Mouse (Mus musculus) ES-CJ7 (cell line): Measurements from ENCODE around the gene Ptpra.

ENCODE experiments used
- DNase-seq: peaks from one replicate; pipeline ENCODE4 v3.0.0; 2011; ENCODE audit warnings: low read depth, low spot score

Ptpra gene

GRCm38 (mm10) chr2:130595596-130595995, 145.5 kb downstream of the Ptpra start:
- no peak for DNase-seq

GRCm38 (mm10) chr2:130597601-130598010, 147.5 kb downstream of the Ptpra start:
- DNase-seq = peak; percentile 51

- DNase-seq = no peak
Observed at GRCm38 (mm10) chr2:130598399-130598798, 148.3 kb downstream of the Ptpra start.

- DNase-seq = no peak
Observed at GRCm38 (mm10) chr2:130602195-130602594, 152.1 kb downstream of the Ptpra start.
